Mouse (Mus musculus) MEL (cell line): ENCODE measurements around the gene Prdx1. TPM values are rescaled to one million over a fixed set of nuclear protein-coding genes. Genes with fewer than 3 reads are reported as not detected.
"Not testable (repeated sequence)": the region's sequence is repeated elsewhere in the genome, so short reads cannot be mapped to it uniquely, and the experiment has no call there.

ENCODE experiments used
- DNase-seq: peaks from one replicate; pipeline ENCODE4 v3.0.0; 2011; ENCODE audit warnings: low read depth, low spot score
- H3K27ac ChIP-seq: 2 replicates; pipeline ENCODE4 v1.5.1; 2012; ENCODE audit warnings: low read depth, mild to moderate bottlenecking, control low read depth, low read length, moderate library complexity; ENCODE audit not compliant: control insufficient read depth
- H3K27me3 ChIP-seq, 2 experiments: fragments of 150-350 bp in 1 of 2; sonication (generic) in 1 of 2; 2 replicates each; pipeline ENCODE4 v1.6.1; 2012; ENCODE audit warnings: low read length in 2 of 2, mild to moderate bottlenecking in 2 of 2, improper control_type of control experiment in 1 of 2, moderate library complexity in 1 of 2; ENCODE audit not compliant: insufficient read depth in 2 of 2, control insufficient read depth in 1 of 2
- H3K36me3 ChIP-seq, 2 experiments: 2 replicates each; pipeline ENCODE4 v1.6.1; 2012 to 2014; ENCODE audit warnings: low read length in 2 of 2, improper control_type of control experiment in 1 of 2, inconsistent platforms in 1 of 2, mild to moderate bottlenecking in 1 of 2; ENCODE audit not compliant: insufficient read depth in 2 of 2, control insufficient read depth in 1 of 2
- H3K4me1 ChIP-seq, 2 experiments: fragments of 150-350 bp in 1 of 2; sonication (generic) in 1 of 2; 2 replicates each; pipeline ENCODE4 v1.6.1; 2012; ENCODE audit warnings: low read length in 2 of 2, improper control_type of control experiment in 1 of 2, mild to moderate bottlenecking in 1 of 2; ENCODE audit not compliant: insufficient read depth in 2 of 2, control insufficient read depth in 1 of 2
- H3K4me3 ChIP-seq, 2 experiments: fragments of 150-350 bp in 1 of 2; sonication (generic) in 1 of 2; 2 replicates each; pipeline ENCODE4 v1.5.1; 2012; ENCODE audit warnings: low read depth in 2 of 2, low read length in 2 of 2, mild to moderate bottlenecking in 2 of 2, moderate library complexity in 2 of 2, control low read depth in 1 of 2, improper control_type of control experiment in 1 of 2; ENCODE audit not compliant: control insufficient read depth in 1 of 2, insufficient read depth in 1 of 2
- H3K79me2 ChIP-seq: 2 replicates; pipeline ENCODE4 v1.6.1; 2012; ENCODE audit warnings: mild to moderate bottlenecking, low read length, moderate library complexity; ENCODE audit not compliant: control insufficient read depth, poor library complexity, insufficient read depth
- H3K9ac ChIP-seq: 2 replicates; pipeline ENCODE4 v1.6.1; 2012; ENCODE audit warnings: low read depth, mild to moderate bottlenecking, control low read depth, low read length, moderate library complexity; ENCODE audit not compliant: control insufficient read depth, poor library complexity, severe bottlenecking
- H3K9me3 ChIP-seq: fragments of 150-350 bp; sonication (generic); replicated peaks from 2 replicates; pipeline ENCODE4 v1.6.1; 2012; ENCODE audit warnings: mild to moderate bottlenecking, low read length, improper control_type of control experiment, moderate library complexity; ENCODE audit not compliant: insufficient read depth
- CHD1 ChIP-seq: IDR thresholded peaks from 2 replicates; pipeline ENCODE4 v1.6.1; 2012; ENCODE audit warnings: low read depth, mild to moderate bottlenecking, inconsistent platforms, low read length, improper control_type of control experiment
- CHD2 ChIP-seq: IDR thresholded peaks from 2 replicates; pipeline ENCODE4 v1.6.1; 2011; ENCODE audit warnings: low read length, improper control_type of control experiment
- CTCF ChIP-seq, 3 experiments: IDR thresholded peaks in 2 of 3; conservative IDR thresholded peaks in 1 of 3; 2 replicates each; pipeline ENCODE4 v1.5.1; 2011 to 2012; ENCODE audit warnings: low read length in 3 of 3, low read depth in 2 of 3, mild to moderate bottlenecking in 2 of 3, improper control_type of control experiment in 1 of 3, inconsistent platforms in 1 of 3, mixed read lengths in 1 of 3, moderate library complexity in 1 of 3; ENCODE audit not compliant: control insufficient read depth in 1 of 3, insufficient read depth in 1 of 3, poor library complexity in 1 of 3, severe bottlenecking in 1 of 3
- E2F4 ChIP-seq: IDR thresholded peaks from 2 replicates; pipeline ENCODE4 v1.6.1; 2011; ENCODE audit warnings: low read depth, low read length, improper control_type of control experiment, borderline replicate concordance
- ELF1 ChIP-seq: IDR thresholded peaks from 2 replicates; pipeline ENCODE4 v1.6.1; 2014; ENCODE audit warnings: low read depth, mild to moderate bottlenecking, inconsistent platforms, low read length, improper control_type of control experiment, moderate library complexity
- ETS1 ChIP-seq: IDR thresholded peaks from 2 replicates; pipeline ENCODE4 v1.6.1; 2012; ENCODE audit warnings: low read depth, mild to moderate bottlenecking, inconsistent platforms, low read length, improper control_type of control experiment, moderate library complexity
- GABPA ChIP-seq: IDR thresholded peaks from 2 replicates; pipeline ENCODE4 v1.6.1; 2012; ENCODE audit warnings: low read depth, mild to moderate bottlenecking, inconsistent platforms, low read length, improper control_type of control experiment, moderate library complexity
- GATA1 ChIP-seq: IDR thresholded peaks from 2 replicates; pipeline ENCODE4 v1.6.1; 2011; ENCODE audit warnings: low read depth, low read length, improper control_type of control experiment
- HCFC1 ChIP-seq: IDR thresholded peaks from 2 replicates; pipeline ENCODE4 v1.6.1; 2012; ENCODE audit warnings: low read depth, mild to moderate bottlenecking, inconsistent platforms, low read length, improper control_type of control experiment, moderate library complexity
- JUND ChIP-seq: IDR thresholded peaks from 2 replicates; pipeline ENCODE4 v1.6.1; 2011; ENCODE audit warnings: low read depth, mild to moderate bottlenecking, improper control_type of control experiment, low read length
- MAFK ChIP-seq: IDR thresholded peaks from 2 replicates; pipeline ENCODE4 v1.6.1; 2011; ENCODE audit warnings: low read depth, mild to moderate bottlenecking, low read length, improper control_type of control experiment, borderline replicate concordance
- MAX ChIP-seq: IDR thresholded peaks from 2 replicates; pipeline ENCODE4 v1.6.1; 2011; ENCODE audit warnings: low read length, improper control_type of control experiment
- MAZ ChIP-seq: IDR thresholded peaks from 2 replicates; pipeline ENCODE4 v1.6.1; 2012; ENCODE audit warnings: low read depth, mild to moderate bottlenecking, inconsistent platforms, low read length, improper control_type of control experiment
- MEF2A ChIP-seq: IDR thresholded peaks from 2 replicates; pipeline ENCODE4 v1.6.1; 2014; ENCODE audit warnings: low read depth, mild to moderate bottlenecking, inconsistent platforms, low read length, improper control_type of control experiment; ENCODE audit not compliant: poor library complexity, insufficient replicate concordance, severe bottlenecking; ENCODE audit errors: extremely low read depth
- MYC ChIP-seq: IDR thresholded peaks from 2 replicates; pipeline ENCODE4 v1.6.1; 2011; ENCODE audit warnings: low read depth, mild to moderate bottlenecking, low read length, improper control_type of control experiment, moderate library complexity
- NRF1 ChIP-seq: IDR thresholded peaks from 2 replicates; pipeline ENCODE4 v1.6.1; 2014; ENCODE audit warnings: low read depth, mild to moderate bottlenecking, inconsistent platforms, low read length, improper control_type of control experiment, moderate library complexity; ENCODE audit not compliant: poor library complexity, insufficient read depth, severe bottlenecking
- POLR2AphosphoS2 ChIP-seq: IDR thresholded peaks from 2 replicates; pipeline ENCODE4 v1.6.1; 2011; ENCODE audit warnings: low read length, improper control_type of control experiment
- RCOR1 ChIP-seq: IDR thresholded peaks from 2 replicates; pipeline ENCODE4 v1.6.1; 2012; ENCODE audit warnings: low read depth, mild to moderate bottlenecking, inconsistent platforms, low read length, improper control_type of control experiment
- SMC3 ChIP-seq: IDR thresholded peaks from 2 replicates; pipeline ENCODE4 v1.6.1; 2011; ENCODE audit warnings: low read depth, low read length, improper control_type of control experiment
- TBP ChIP-seq: IDR thresholded peaks from 2 replicates; pipeline ENCODE4 v1.8.0; 2011; ENCODE audit warnings: low read depth, low read length, improper control_type of control experiment
- TCF12 ChIP-seq: IDR thresholded peaks from 2 replicates; pipeline ENCODE4 v1.6.1; 2014; ENCODE audit warnings: low read depth, mild to moderate bottlenecking, inconsistent platforms, low read length, improper control_type of control experiment, moderate library complexity
- USF1 ChIP-seq: IDR thresholded peaks from 2 replicates; pipeline ENCODE4 v1.6.1; 2014; ENCODE audit warnings: low read depth, mild to moderate bottlenecking, inconsistent platforms, low read length, improper control_type of control experiment, moderate library complexity
- ZNF384 ChIP-seq: IDR thresholded peaks from 2 replicates; pipeline ENCODE4 v1.6.1; 2012; ENCODE audit warnings: low read depth, mild to moderate bottlenecking, inconsistent platforms, low read length, improper control_type of control experiment
- polyA plus RNA-seq, 2 experiments: library from polyadenylated mRNA; stranded (reverse) in 1 of 2; unstranded in 1 of 2; fragments of >175 nt in 1 of 2; fragments of >200 nt in 1 of 2; gene quantifications; 2 replicates each; pipeline versions ENCODE4 v1.2.1 to v1.2.4; 2012; ENCODE audit warnings: low replicate concordance in 2 of 2, low read depth in 1 of 2; ENCODE audit not compliant: insufficient read length in 2 of 2, insufficient read depth in 1 of 2, missing spikeins in 1 of 2
- total RNA-seq: library from RNA; depleted of rRNA; stranded (reverse); fragments of 300-350 nt; gene quantifications from 2 replicates; pipeline ENCODE4 v1.2.3, GENCODE M21; 2012

Gene Prdx1
- total and polyA plus RNA-seq, 3 experiments = 223 to 416 TPM; not detected in 1

GRCm38 (mm10) chr4:116659474-116659873 lies 25.9 kb upstream of the Prdx1 start:
- Histone ChIP-seq H3K4me1 (peaks cover 3% of the 10 kb centered on the region in 2 experiments; a peak in 2 of 4 replicates), H3K36me3 (peaks cover 0 to 7% of the 10 kb centered on the region in 2 experiments; a peak in 2 of 4 replicates), H3K9me3 (no peaks in the 10 kb centered on the region), H3K9ac (no peak overlapping the region), H3K27ac (no peak overlapping the region), H3K79me2 (no peaks in the 10 kb centered on the region), H3K4me3 (no peak overlapping the region), H3K27me3 (no peaks in the 10 kb centered on the region)
- no peak for DNase-seq
- TF ChIP-seq TCF12 (no peak), MEF2A (no peak), MAX (no peak), MAFK (no peak), E2F4 (no peak), GABPA (no peak), NRF1 (no peak), JUND (no peak), GATA1 (no peak), POLR2AphosphoS2 (no peak), TBP (no peak), CHD1 (no peak)

GRCm38 (mm10) chr4:116659916-116660315 lies 25.4 kb upstream of the Prdx1 start:
- H3K9me3 ChIP-seq, H3K9ac ChIP-seq, H3K36me3 ChIP-seq, H3K4me3 ChIP-seq, H3K27ac ChIP-seq, H3K79me2 ChIP-seq, H3K27me3 ChIP-seq, H3K4me1 ChIP-seq, DNase-seq: not testable (repeated sequence)

- no peaks in the 10 kb centered on the region for H3K27me3 ChIP-seq
- no peaks in the 10 kb centered on the region for H3K36me3 ChIP-seq
- H3K9ac ChIP-seq = no peak overlapping the region
- no peak overlapping the region for H3K27ac ChIP-seq
- no peaks in the 10 kb centered on the region for H3K79me2 ChIP-seq
- DNase-seq = no peak
- peaks cover 0 to under 1% of the 10 kb centered on the region in 2 experiments; a peak in 1 of 4 replicates for H3K4me1 ChIP-seq
- no peak for TF ChIP-seq USF1
- no peak for TF ChIP-seq SMC3
- no peak for TF ChIP-seq ETS1
- no peak for TF ChIP-seq CHD2
- TF ChIP-seq MYC = no peak
- no peak for TF ChIP-seq ZNF384
- no peak for TF ChIP-seq CTCF (IDR thresholded peaks at IDR 0.05 in 2 of 3, conservative IDR thresholded peaks at IDR 0.05 in 1 of 3; ENCODE audit: control insufficient read depth in 1 of 3, insufficient read depth in 1 of 3, low read depth in 2 of 3, low read length in 3 of 3, poor library complexity in 1 of 3, severe bottlenecking in 1 of 3)
- TF ChIP-seq ELF1 = no peak
- TF ChIP-seq E2F4 = no peak
- TF ChIP-seq TCF12 = no peak
- TF ChIP-seq RCOR1 = no peak
- TF ChIP-seq MAZ = no peak
- TF ChIP-seq HCFC1 = no peak
- no peak overlapping the region for H3K4me3 ChIP-seq
- H3K9me3 ChIP-seq = no peaks in the 10 kb centered on the region
Observed at GRCm38 (mm10) chr4:116660829-116661228, 24.5 kb upstream of the Prdx1 start.
